Mouse (Mus musculus) gastrocnemius, postnatal 36 days (tissue): Measurements from ENCODE around the gene Rpl21. TPM values are rescaled to one million over a fixed set of nuclear protein-coding genes. Genes with fewer than 3 reads are reported as not detected.
"Not testable (repeated sequence)": the region's sequence is repeated elsewhere in the genome, so short reads cannot be mapped to it uniquely, and the experiment has no call there.

Experiments
- DNase-seq, 2 experiments: peaks; one replicate each; pipeline ENCODE4 v3.0.0; 2022
- intact Hi-C: fragments of 180-260 bp; cut with DNase I; formaldehyde crosslinking; loops from one replicate; pipeline ENCODE4 v1.15.1; 2025
- total RNA-seq, 2 experiments: library from RNA; stranded (reverse); gene quantifications; 2 replicates each; pipeline ENCODE4 v1.2.3; 2021

Gene Rpl21
- total RNA-seq, 2 experiments from 2014 or later, result 104 to 128 TPM

- intact Hi-C loops, result no loop called here
- no peak for DNase-seq
Measured at GRCm38 (mm10) chr5:146860222-146860998, 27.7 kb downstream of the Rpl21 start.

DNA sequence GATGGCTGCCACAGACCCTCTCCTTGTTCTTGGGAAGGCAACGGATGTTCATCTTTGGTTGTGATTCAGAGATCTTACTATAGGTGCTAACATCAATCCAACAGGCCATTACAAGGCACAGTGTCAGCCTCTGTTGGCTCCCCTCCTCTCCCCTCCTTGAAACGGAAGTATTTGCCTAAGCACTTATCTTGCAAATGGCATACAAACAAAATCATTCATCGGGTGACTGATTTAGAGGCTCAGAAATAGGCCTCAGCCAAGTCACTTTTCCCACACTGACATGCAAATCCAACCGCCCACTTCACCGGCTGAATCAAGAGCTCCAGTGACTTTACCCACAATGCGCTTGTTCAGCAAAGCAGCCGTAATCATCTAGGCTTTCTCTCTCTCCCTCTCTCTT lies 28.9 kb downstream of the Rpl21 start:
- DNase-seq, result no peak
- intact Hi-C loops, result no loop called here

GRCm38 (mm10) chr5:146865511-146865910 lies 32.8 kb downstream of the Rpl21 start:
- DNase-seq, result no peak
- intact Hi-C loops, result no loop called here

- DNase-seq, result no peak
- intact Hi-C loops, result no loop called here
Measured at GRCm38 (mm10) chr5:146866277-146866676, 33.6 kb downstream of the Rpl21 start.

- intact Hi-C loops, result no loop called here
- peak; percentile 16 to 18 for DNase-seq
Measured at GRCm38 (mm10) chr5:146867246-146867945, 34.7 kb downstream of the Rpl21 start.

GRCm38 (mm10) chr5:146867946-146868314 lies 35.2 kb downstream of the Rpl21 start:
- no peak for DNase-seq
- intact Hi-C loops, result no loop called here

- intact Hi-C loops, result no loop called here
- no peak for DNase-seq
Measured at GRCm38 (mm10) chr5:146872981-146873631, 40.4 kb downstream of the Rpl21 start.

DNA sequence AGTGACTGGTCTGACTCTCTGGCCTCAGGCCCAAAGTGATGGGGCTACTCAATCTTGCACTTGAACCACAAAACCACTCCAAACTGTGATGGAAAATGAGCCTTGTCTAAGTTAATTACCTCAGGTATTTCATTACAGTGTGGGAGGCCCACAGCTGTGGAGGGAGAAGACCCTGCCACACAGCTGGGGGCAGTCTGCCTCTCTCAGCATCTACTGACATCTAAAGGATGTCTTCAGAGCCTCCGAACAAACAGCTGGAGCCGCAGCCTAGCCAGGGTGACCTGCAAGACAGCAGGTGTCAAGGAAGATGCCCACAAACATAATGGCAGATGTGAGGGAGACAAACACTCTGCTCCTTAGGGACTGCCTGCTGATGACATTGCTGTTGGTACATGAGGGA lies 43.3 kb downstream of the Rpl21 start:
- intact Hi-C loops, result no loop called here
- DNase-seq, result no peak

DNA sequence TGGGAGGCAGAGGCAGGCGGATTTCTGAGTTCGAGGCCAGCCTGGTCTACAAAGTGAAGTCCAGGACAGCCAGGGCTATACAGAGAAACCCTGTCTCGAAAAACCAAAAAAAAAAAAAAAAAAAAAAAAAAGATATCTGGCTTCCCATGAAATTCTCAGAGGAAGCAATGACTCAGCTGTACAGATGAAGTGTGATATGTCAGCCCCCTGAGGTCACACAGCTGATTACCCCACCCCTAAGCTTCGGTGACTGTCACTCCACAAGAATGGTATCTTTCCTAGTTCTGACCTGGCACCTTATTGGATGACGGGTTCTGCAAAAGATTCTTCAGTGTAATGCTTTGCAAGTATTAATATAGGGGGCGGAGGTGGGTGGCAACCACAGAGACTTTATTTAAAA lies 45.2 kb downstream of the Rpl21 start:
- intact Hi-C loops, result not testable (repeated sequence)

GRCm38 (mm10) chr5:146882261-146882660 lies 49.6 kb downstream of the Rpl21 start:
- intact Hi-C loops, result no loop called here
- DNase-seq, result no peak

More for the DNA sequence above, 45.2 kb downstream of the Rpl21 start:
- not testable (repeated sequence) for DNase-seq

GRCm38 (mm10) chr5:146883053-146883452 lies 50.4 kb downstream of the Rpl21 start:
- no peak for DNase-seq
- intact Hi-C loops, result no loop called here

- DNase-seq, result no peak
- intact Hi-C loops, result no loop called here
Measured at GRCm38 (mm10) chr5:146883486-146884272, 51.0 kb downstream of the Rpl21 start.

Other genes starting within 250 kb of the Rpl21 start
- not detected for gene Gpr12, start 247.7 kb upstream of the Rpl21 start, total RNA-seq
- 10 to 100 TPM; 15.9 to 16.8 TPM for gene Usp12, start 37.9 kb upstream of the Rpl21 start, total RNA-seq
- gene Rasl11a, start 12.2 kb downstream of the Rpl21 start, total RNA-seq, result 1 to 10 TPM; 1.4 to 1.5 TPM
- 10 to 100 TPM; 24.6 to 26.5 TPM for gene Gtf3a, start 115.8 kb downstream of the Rpl21 start, total RNA-seq
- gene Mtif3, start 130.9 kb downstream of the Rpl21 start, total RNA-seq, result 10 to 100 TPM; 17.6 to 20.6 TPM
- 1 to 10 TPM; 2.1 to 2.4 TPM for gene Lnx2, start 243.7 kb downstream of the Rpl21 start, total RNA-seq
- 10 to 100 TPM; 77.8 to 91.3 TPM for gene Polr1d, start 244.2 kb downstream of the Rpl21 start, total RNA-seq